In the genomic region with DNA sequence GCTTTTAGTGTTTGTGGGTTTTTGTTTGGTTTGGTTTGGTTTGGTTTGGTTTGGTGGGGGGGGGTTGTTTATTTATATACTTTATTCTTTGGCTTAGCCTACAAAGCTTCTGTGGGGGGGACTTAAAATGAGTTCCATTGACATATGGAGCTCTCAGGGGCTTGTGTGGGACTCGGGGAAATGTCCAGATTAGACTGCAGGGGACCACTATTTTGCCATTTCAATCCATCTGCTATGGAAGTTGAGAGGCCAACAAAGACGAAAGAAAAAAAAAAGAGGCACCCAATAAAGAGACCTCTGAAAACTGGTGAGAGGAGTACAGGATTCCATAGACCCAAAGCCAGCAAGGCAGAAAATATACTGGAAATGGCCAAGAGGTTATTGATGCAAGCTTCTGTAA, we compare ENCODE assay signal across 17 mouse cellular contexts. TPM values are rescaled to one million over a fixed set of nuclear protein-coding genes. Genes with fewer than 3 reads are reported as not detected.
DNase-seq lines count a peak whose midpoint lies in the region; ATAC-seq and TF ChIP-seq lines count a peak whose summit lies in the region.
"Had no signal": no experiment of that assay in that cellular context is flagged by ENCODE, and none has a peak within 500 bp of the region (broad histone marks: within the 10 kb centered on the region; RNA-seq: fewer than 3 reads in every experiment).

No protein-coding gene starts in this region.

- TF ChIP-seq CTCF in stomach, postnatal 0 days (IDR thresholded peaks at IDR 0.05; ENCODE audit: low read depth): no peak

- no peak for ATAC-seq in stomach, postnatal 0 days (ENCODE audit: low FRiP score, low TSS enrichment)
- ATAC-seq: forebrain, embryonic 15.5 days; hindbrain, embryonic 16.5 days; inflammation-experienced regulatory T-cells, adult 6 months; intestine, postnatal 0 days had no signal

- H3K27me3 ChIP-seq in stomach, postnatal 0 days (ENCODE audit: control insufficient read depth, insufficient read depth, low read length): no peaks in the 10 kb centered on the region
- H3K27me3 ChIP-seq: embryonic facial prominence, embryonic 12.5 days; forebrain, embryonic 15.5 days; heart, embryonic 13.5 days had no signal

- no peak overlapping the region for H3K27ac ChIP-seq in stomach, postnatal 0 days (replicated peaks)
- H3K27ac ChIP-seq: embryonic facial prominence, embryonic 12.5 days; forebrain, embryonic 15.5 days; heart, embryonic 13.5 days had no signal

- WGBS in stomach, postnatal 0 days: 71% methylated on average over 2 of the region's 2 CpGs

- no peak overlapping the region for H3K9ac ChIP-seq in stomach, postnatal 0 days (ENCODE audit: low read length)
- H3K9ac ChIP-seq: embryonic facial prominence, embryonic 12.5 days; forebrain, embryonic 15.5 days; heart, embryonic 13.5 days had no signal

- no peak overlapping the region for H3K4me3 ChIP-seq in stomach, postnatal 0 days (ENCODE audit: low read depth, low read length)
- H3K4me3 ChIP-seq: embryonic facial prominence, embryonic 12.5 days; forebrain, embryonic 15.5 days; heart, embryonic 13.5 days had no signal

- no peaks in the 10 kb centered on the region for H3K36me3 ChIP-seq in stomach, postnatal 0 days (ENCODE audit: control insufficient read depth, insufficient read depth, low read length)
- H3K36me3 ChIP-seq: embryonic facial prominence, embryonic 12.5 days; forebrain, embryonic 15.5 days; heart, embryonic 13.5 days had no signal

- TF ChIP-seq EP300 in stomach, postnatal 0 days (optimal IDR thresholded peaks at IDR 0.05): no peak

- H3K4me1 ChIP-seq in stomach, postnatal 0 days (replicated peaks; ENCODE audit: control insufficient read depth, insufficient read depth): no peaks in the 10 kb centered on the region
- H3K4me1 ChIP-seq: embryonic facial prominence, embryonic 12.5 days; forebrain, embryonic 15.5 days; heart, embryonic 13.5 days had no signal

- DNase-seq in cerebellum, adult 11-12 months: peak; percentile 89
- peak; percentile 79 for DNase-seq in cerebellum, adult 8-10 months
- DNase-seq in cerebellum, postnatal 14 days: peak; percentile 68 to 86
- DNase-seq in stomach, postnatal 0 days (ENCODE audit: low spot score): no peak
- no peak for DNase-seq in right cerebral cortex, adult 18-20 months
- DNase-seq in left cerebral cortex, adult 11 months (ENCODE audit: low spot score): no peak
- DNase-seq: adrenal gland, adult 8-10 months; adrenal gland, postnatal 36 days; gastrocnemius, postnatal 36 days; heart, adult 11 months; heart, postnatal 36 days had no signal

- H3K4me2 ChIP-seq in stomach, postnatal 0 days (replicated peaks; ENCODE audit: low read depth): no peak overlapping the region
- H3K4me2 ChIP-seq: embryonic facial prominence, embryonic 12.5 days; forebrain, embryonic 15.5 days; heart, embryonic 13.5 days had no signal

- H3K9me3 ChIP-seq in stomach, postnatal 0 days (ENCODE audit: control insufficient read depth, low read length): no peaks in the 10 kb centered on the region
- H3K9me3 ChIP-seq: embryonic facial prominence, embryonic 12.5 days; forebrain, embryonic 15.5 days; heart, embryonic 13.5 days had no signal

RNA-seq across cellular contexts. Expression of a gene that starts 9.9 kb away (rescaled TPM):
- polyA plus RNA-seq in stomach, postnatal 0 days (2015; fragmentation: Nextera tagmentation; extraction: Ambion mirVana): 8.5 and 10.8 TPM in 2 replicates
- polyA plus RNA-seq: inflammation-experienced regulatory T-cells, adult 6 months had no signal

Comparison
In these comparisons a context has a peak if more than half of its experiments do, and no peak if none do; other contexts are left out.
1. DNase-seq: peak in cerebellum, adult 11-12 months (single experiment), cerebellum, adult 8-10 months (single experiment) and cerebellum, postnatal 14 days (2 of 2); none in stomach, postnatal 0 days (single experiment), right cerebral cortex, adult 18-20 months (single experiment) and left cerebral cortex, adult 11 months (single experiment).